Mouse (Mus musculus) embryonic facial prominence, embryonic 14.5 days (tissue): Measurements from ENCODE around the gene Copz1. TPM values are rescaled to one million over a fixed set of nuclear protein-coding genes. Genes with fewer than 3 reads are reported as not detected.
"Not testable (repeated sequence)": the region's sequence is repeated elsewhere in the genome, so short reads cannot be mapped to it uniquely, and the experiment has no call there.

ENCODE experiments used
- ATAC-seq: fragments of 200-750 bp; cut with Nextera tagmentation; 2 replicates; pipeline ENCODE4 v1.8.0; 2017; ENCODE audit warnings: low read depth, moderate number of reproducible peaks, moderate TSS enrichment
- DNase-seq: peaks from one replicate; pipeline ENCODE4 v3.0.0-alpha.2; 2015; ENCODE audit warnings: low spot score
- H3K27ac ChIP-seq: fragments of 300-500 bp; sonication (generic); replicated peaks from 2 replicates; pipeline ENCODE4 v1.5.1; 2014; ENCODE audit warnings: low read depth, mild to moderate bottlenecking, low read length, moderate library complexity
- H3K27me3 ChIP-seq: fragments of 300-500 bp; sonication (generic); replicated peaks from 2 replicates; pipeline ENCODE4 v1.6.1; 2014; ENCODE audit warnings: low read length; ENCODE audit not compliant: control insufficient read depth, insufficient read depth
- H3K36me3 ChIP-seq: fragments of 300-500 bp; sonication (generic); 2 replicates; pipeline ENCODE4 v1.6.1; 2014; ENCODE audit warnings: low read length, mixed read lengths; ENCODE audit not compliant: control insufficient read depth, insufficient read depth
- H3K4me1 ChIP-seq: fragments of 300-500 bp; sonication (generic); 2 replicates; pipeline ENCODE4 v1.6.1; 2014; ENCODE audit warnings: antibody characterized with exemption, low read length; ENCODE audit not compliant: control insufficient read depth, insufficient read depth
- H3K4me2 ChIP-seq: fragments of 300-500 bp; sonication (generic); 2 replicates; pipeline ENCODE4 v1.6.1; 2014; ENCODE audit warnings: low read depth, mild to moderate bottlenecking, low read length, moderate library complexity, mixed read lengths
- H3K4me3 ChIP-seq: fragments of 300-500 bp; sonication (generic); 2 replicates; pipeline ENCODE4 v1.5.1; 2014; ENCODE audit warnings: low read depth, mild to moderate bottlenecking, low read length
- H3K9ac ChIP-seq: fragments of 300-500 bp; sonication (generic); 2 replicates; pipeline ENCODE4 v1.6.1; 2014; ENCODE audit warnings: low read depth, mild to moderate bottlenecking, low read length, moderate library complexity, mixed read lengths
- H3K9me3 ChIP-seq: fragments of 300-500 bp; sonication (generic); 2 replicates; pipeline ENCODE4 v1.6.1; 2016; ENCODE audit warnings: low read length; ENCODE audit not compliant: control insufficient read depth
- WGBS: fragments of 180-500 bp; shearing (Covaris S2); extraction: QIAGEN DNeasy Blood & Tissue Kit; methylation state at CpG from one replicate; pipeline ENCODE4 v1.1.7; 2014; 5-methylcytosine and 5-hydroxymethylcytosine counted together
- polyA plus RNA-seq: library from polyadenylated mRNA; unstranded; fragments of >200 nt; fragmentation: Nextera tagmentation; extraction: Ambion mirVana; gene quantifications from 2 replicates; pipeline ENCODE4 v1.2.1, GENCODE M21; 2014

The Copz1 gene
- polyA plus RNA-seq, 1 experiment from 2014 or later: 274 TPM

GRCm38 (mm10) chr15:103257790-103258728 lies 14.5 kb upstream of the Copz1 start, which contains the start of gene Nfe2:
Nfe2 (minus strand) TSS chr15:103258403.
- Histone ChIP-seq H3K27ac (no peak within 1 kb of the TSS), H3K36me3 (no peaks in the 10 kb centered on the region), H3K4me1 (peaks cover 21% of the 10 kb centered on the region), H3K27me3 (no peaks in the 10 kb centered on the region), H3K9me3 (no peaks in the 10 kb centered on the region), H3K9ac (no peak within 1 kb of the TSS), H3K4me2 (peak within 1 kb of the TSS; percentile 42), H3K4me3 (peak within 1 kb of the TSS; percentile 8; the same call in 1 of the 2 replicates)
- ATAC-seq (peak; percentile 38; the same call in 1 of the 2 replicates), DNase-seq (peak; percentile 54)
- 12% methylated on average over 14 of the region's 15 CpGs for WGBS

DNA sequence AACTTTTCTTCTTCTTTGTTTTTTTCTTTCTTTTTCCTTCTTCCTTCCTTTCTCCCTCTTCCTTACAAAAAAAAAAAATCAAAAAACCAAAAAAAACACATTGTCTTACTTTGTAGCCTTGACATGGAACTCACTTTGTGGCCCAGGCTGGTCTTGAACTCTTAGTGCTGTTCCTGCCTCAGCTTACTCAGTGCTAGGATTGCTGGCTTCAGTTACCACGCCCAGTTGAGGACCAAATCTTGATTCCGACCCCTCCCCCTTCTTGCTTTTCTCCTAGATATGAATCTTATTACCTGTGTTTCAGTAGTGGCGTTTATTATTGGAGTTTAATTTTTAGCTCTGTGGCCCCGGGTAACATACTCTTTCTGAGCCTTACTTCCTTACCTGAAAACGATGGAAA lies 13.4 kb upstream of the Copz1 start:
- ATAC-seq (no peak), DNase-seq (no peak)
- Histone ChIP-seq H3K4me3 (no peak overlapping the region), H3K4me1 (peaks cover 21% of the 10 kb centered on the region), H3K9me3 (no peaks in the 10 kb centered on the region), H3K36me3 (no peaks in the 10 kb centered on the region), H3K27me3 (no peaks in the 10 kb centered on the region), H3K9ac (no peak overlapping the region), H3K4me2 (no peak overlapping the region), H3K27ac (no peak overlapping the region)
- 87% methylated on average over 5 of the region's 5 CpGs for WGBS

GRCm38 (mm10) chr15:103259989-103260388 lies 12.5 kb upstream of the Copz1 start:
- Histone ChIP-seq H3K36me3 (no peaks in the 10 kb centered on the region), H3K4me3 (no peak overlapping the region), H3K9ac (no peak overlapping the region), H3K27ac (no peak overlapping the region), H3K27me3 (no peaks in the 10 kb centered on the region), H3K9me3 (no peaks in the 10 kb centered on the region), H3K4me2 (no peak overlapping the region), H3K4me1 (peaks cover 15% of the 10 kb centered on the region)
- ATAC-seq (no peak), DNase-seq (peak; percentile 64)
- WGBS: 37% methylated on average over 1 of the region's 1 CpGs

GRCm38 (mm10) chr15:103264794-103265193 lies 7.7 kb upstream of the Copz1 start:
- Histone ChIP-seq H3K4me1 (0 out of 2 replicates have a peak, but pooled peaks cover 3% of the 10 kb centered on the region), H3K4me2 (no peak overlapping the region), H3K9ac (no peak overlapping the region), H3K27ac (no peak overlapping the region), H3K4me3 (no peak overlapping the region), H3K36me3 (no peaks in the 10 kb centered on the region), H3K9me3 (no peaks in the 10 kb centered on the region), H3K27me3 (no peaks in the 10 kb centered on the region)
- DNase-seq (no peak), ATAC-seq (no peak)
- WGBS: 87% methylated on average over 2 of the region's 2 CpGs

DNA sequence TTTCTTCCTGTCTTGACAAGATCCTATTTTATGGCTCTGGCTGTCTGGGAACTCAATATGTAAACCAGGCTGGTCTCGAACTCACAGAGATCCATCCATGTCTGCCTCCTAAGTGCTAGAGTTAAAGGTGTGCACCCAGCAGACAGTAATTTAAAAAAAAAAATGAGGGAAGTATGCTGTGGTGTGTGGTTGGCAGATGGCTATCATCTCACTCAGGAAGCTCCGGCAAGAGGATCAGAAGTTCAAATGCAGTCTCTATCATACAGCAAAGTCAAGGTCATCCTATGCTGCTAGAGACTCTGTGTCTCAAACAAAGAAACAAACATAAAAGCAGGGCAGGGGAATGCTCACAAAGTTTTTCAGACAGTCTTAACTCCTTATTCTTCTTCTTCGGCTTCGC lies 3.6 kb upstream of the Copz1 start:
- H3K4me3 ChIP-seq: no peak overlapping the region
- 78% methylated on average over 4 of the region's 4 CpGs for WGBS
- ATAC-seq: no peak
- DNase-seq: no peak
- no peak overlapping the region for H3K9ac ChIP-seq
- H3K27me3 ChIP-seq: no peaks in the 10 kb centered on the region
- H3K4me2 ChIP-seq: no peak overlapping the region
- H3K9me3 ChIP-seq: no peaks in the 10 kb centered on the region
- H3K36me3 ChIP-seq: no peaks in the 10 kb centered on the region
- no peak overlapping the region for H3K27ac ChIP-seq
- peaks cover 2% of the 10 kb centered on the region for H3K4me1 ChIP-seq

- not testable (repeated sequence) for H3K27ac ChIP-seq, H3K9ac ChIP-seq, H3K4me2 ChIP-seq, H3K4me1 ChIP-seq, H3K36me3 ChIP-seq, H3K27me3 ChIP-seq, H3K9me3 ChIP-seq, DNase-seq, H3K4me3 ChIP-seq, ATAC-seq
- WGBS: 93% methylated on average over 3 of the region's 3 CpGs
These were observed 3.4 kb downstream of the Copz1 start for GRCm38 (mm10) chr15:103275943-103276342.

DNA sequence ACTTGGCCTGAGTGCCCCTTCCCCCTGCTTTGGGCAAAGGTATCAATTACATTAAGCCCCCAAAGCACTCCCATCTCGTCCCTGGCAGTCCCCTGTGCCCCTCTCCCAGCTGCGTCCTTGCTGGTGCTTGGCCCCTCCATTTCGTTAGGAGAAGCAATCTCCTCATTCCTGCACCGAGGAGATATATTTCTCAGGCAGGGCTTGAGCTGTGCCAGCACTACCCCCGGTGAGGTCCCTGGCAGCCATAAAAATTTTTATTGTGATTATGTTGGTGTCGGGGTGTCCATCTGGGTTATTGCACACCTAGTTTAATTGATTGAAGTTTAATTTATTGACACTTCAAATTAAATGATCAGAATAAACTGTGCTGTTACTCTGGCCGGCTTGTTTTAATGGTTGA lies 5.4 kb downstream of the Copz1 start:
- H3K4me3 ChIP-seq: no peak overlapping the region
- H3K9ac ChIP-seq: 0 out of 2 replicates have a peak overlapping the region, but pooled peaks have one; percentile 14
- 0 out of 2 replicates have a peak, but pooled peaks cover 3% of the 10 kb centered on the region for H3K36me3 ChIP-seq
- ATAC-seq (no peak), DNase-seq (no peak)
- no peaks in the 10 kb centered on the region for H3K9me3 ChIP-seq
- no peak overlapping the region for H3K27ac ChIP-seq
- H3K27me3 ChIP-seq: no peaks in the 10 kb centered on the region
- H3K4me1 ChIP-seq: peaks cover 7% of the 10 kb centered on the region
- WGBS: 48% methylated on average over 7 of the region's 7 CpGs
- no peak overlapping the region for H3K4me2 ChIP-seq

GRCm38 (mm10) chr15:103279750-103280149 lies 7.2 kb downstream of the Copz1 start:
- Histone ChIP-seq H3K36me3 (0 out of 2 replicates have a peak, but pooled peaks cover 3% of the 10 kb centered on the region), H3K4me2 (no peak overlapping the region), H3K4me3 (no peak overlapping the region), H3K9ac (no peak overlapping the region), H3K27me3 (no peaks in the 10 kb centered on the region), H3K27ac (no peak overlapping the region), H3K4me1 (0 out of 2 replicates have a peak, but pooled peaks cover 2% of the 10 kb centered on the region), H3K9me3 (no peaks in the 10 kb centered on the region)
- DNase-seq (no peak), ATAC-seq (no peak)
- 61% methylated on average over 3 of the region's 3 CpGs for WGBS
